Mouse (Mus musculus): ENCODE results near the gene Gfral. TPM values are rescaled to one million over a fixed set of nuclear protein-coding genes. Genes with fewer than 3 reads are reported as not detected.

Gfral gene
- total RNA-seq (2023) = not detected

GRCm38 (mm10) chr9:76213557-76213956 is at the start of gene Gfral:
Gene Gfral, minus strand, starts transcription at chr9:76213657.

Other genes with a start within 250 kb of the Gfral start
- not detected for gene Hmgcll1, start 198.8 kb downstream of the Gfral start, total RNA-seq (2023)
- 0.53 TPM for gene Hcrtr2, start 110.2 kb upstream of the Gfral start, total RNA-seq (2023)

Measured in CD4-positive naive resting alpha-beta T cell, adult 76 days (primary cell).